Mouse (Mus musculus): ENCODE measurements around the gene Gas2l1. TPM values are rescaled to one million over a fixed set of nuclear protein-coding genes. Genes with fewer than 3 reads are reported as not detected.

Gas2l1 gene
- polyA plus RNA-seq, 1 experiment from 2014 or later: 22.0 TPM

DNA sequence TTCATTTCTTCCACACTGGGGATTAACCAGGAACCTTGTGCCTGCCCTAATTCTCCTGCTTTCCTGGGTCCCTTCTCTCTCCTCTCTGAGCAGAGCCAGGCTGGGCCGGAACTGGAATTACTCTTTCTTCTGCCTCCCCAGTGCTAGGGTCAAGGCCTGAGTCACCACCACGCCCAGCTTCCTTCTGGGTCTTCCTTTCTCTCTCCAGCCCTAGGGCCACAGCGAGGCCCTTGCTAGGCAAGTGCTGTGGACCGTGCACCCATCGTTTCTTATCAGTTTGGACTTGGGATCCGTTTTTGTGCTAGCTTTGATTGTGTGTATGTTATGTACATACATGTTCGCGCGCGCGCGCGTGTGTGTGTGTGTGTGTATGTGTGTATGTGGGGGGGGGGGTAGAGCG is 11.0 kb downstream of the Gas2l1 start:
- WGBS: 89% methylated on average over 14 of the region's 14 CpGs
- H3K27me3 ChIP-seq (ENCODE audit: low read depth, poor library complexity, severe bottlenecking): peaks cover 45% of the 10 kb centered on the region

DNA sequence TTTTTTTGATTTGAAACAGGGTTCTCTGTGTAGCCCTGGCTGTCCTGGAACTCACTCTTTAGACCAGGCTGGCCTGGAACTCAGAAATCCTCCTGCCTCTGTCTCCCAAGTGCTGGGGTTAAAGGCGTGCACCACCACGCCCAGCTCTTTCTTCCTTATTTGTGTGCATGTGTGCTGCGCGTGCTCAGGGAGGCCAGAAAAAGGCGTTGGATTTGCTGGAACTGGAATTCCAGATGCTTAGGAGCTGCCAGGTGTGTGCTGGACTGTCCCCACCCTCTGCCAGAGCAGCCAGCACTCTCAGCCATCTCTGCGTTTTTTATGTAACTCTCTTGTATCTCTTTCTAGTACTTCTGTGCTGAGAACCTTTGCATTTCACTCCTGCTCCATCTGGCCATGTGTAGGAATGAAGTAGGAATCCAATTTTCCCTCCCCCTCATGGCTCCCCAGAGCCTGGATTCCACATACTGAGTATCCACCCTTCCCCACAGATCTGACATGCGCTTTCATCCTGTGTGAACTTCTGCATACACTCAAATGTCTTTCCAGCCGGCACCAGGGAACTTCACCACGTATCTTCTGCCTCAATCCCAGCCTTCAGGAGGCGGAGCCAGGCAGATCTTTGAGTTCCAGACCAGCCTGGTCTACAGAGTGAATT is 12.8 kb downstream of the Gas2l1 start:
- Histone ChIP-seq H3K27me3 (ENCODE audit: low read depth, poor library complexity, severe bottlenecking) (peaks cover 26% of the 10 kb centered on the region), H3K4me3 (no peak overlapping the region), H3K27ac (replicated peaks) (no peak overlapping the region), H3K4me1 (peaks cover 27% of the 10 kb centered on the region), H3K36me3 (no peaks in the 10 kb centered on the region), H3K9me3 (replicated peaks) (no peaks in the 10 kb centered on the region)
- no peak for DNase-seq (ENCODE audit: low spot score)
- 81% methylated on average over 10 of the region's 10 CpGs for WGBS

More for the DNA sequence above, 11.0 kb downstream of the Gas2l1 start:
- Histone ChIP-seq H3K36me3 (no peaks in the 10 kb centered on the region), H3K4me1 (peaks cover 44% of the 10 kb centered on the region), H3K27ac (replicated peaks) (no peak overlapping the region), H3K9me3 (replicated peaks) (no peaks in the 10 kb centered on the region), H3K4me3 (no peak overlapping the region)
- no peak for DNase-seq (ENCODE audit: low spot score)

DNA sequence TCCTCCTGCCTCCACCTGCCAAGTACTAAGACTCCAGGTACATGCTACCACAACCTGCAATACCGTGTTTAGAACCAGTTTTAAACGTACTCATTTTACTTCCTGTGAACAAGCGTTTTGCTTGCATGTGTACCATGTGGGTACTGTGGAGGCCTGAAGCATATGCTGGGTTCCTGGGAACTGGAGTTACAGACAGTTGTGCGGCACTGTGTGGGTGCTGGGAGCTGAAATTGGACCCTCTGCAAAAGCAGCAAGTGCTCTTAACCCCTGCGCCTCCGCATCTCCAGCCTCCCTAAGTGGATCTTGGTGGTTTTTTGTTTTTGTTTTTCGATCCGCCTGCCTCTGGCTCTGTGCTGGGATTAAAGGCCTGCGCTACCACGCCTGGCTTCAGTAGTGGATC is 13.5 kb downstream of the Gas2l1 start:
- H3K4me1 ChIP-seq: peaks cover 20% of the 10 kb centered on the region
- peaks cover 20% of the 10 kb centered on the region for H3K27me3 ChIP-seq (ENCODE audit: low read depth, poor library complexity, severe bottlenecking)
- no peaks in the 10 kb centered on the region for H3K36me3 ChIP-seq
- H3K9me3 ChIP-seq (replicated peaks): no peaks in the 10 kb centered on the region
- 76% methylated on average over 10 of the region's 10 CpGs for WGBS
- no peak overlapping the region for H3K27ac ChIP-seq (replicated peaks)
- DNase-seq (ENCODE audit: low spot score): no peak
- H3K4me3 ChIP-seq: no peak overlapping the region

DNA sequence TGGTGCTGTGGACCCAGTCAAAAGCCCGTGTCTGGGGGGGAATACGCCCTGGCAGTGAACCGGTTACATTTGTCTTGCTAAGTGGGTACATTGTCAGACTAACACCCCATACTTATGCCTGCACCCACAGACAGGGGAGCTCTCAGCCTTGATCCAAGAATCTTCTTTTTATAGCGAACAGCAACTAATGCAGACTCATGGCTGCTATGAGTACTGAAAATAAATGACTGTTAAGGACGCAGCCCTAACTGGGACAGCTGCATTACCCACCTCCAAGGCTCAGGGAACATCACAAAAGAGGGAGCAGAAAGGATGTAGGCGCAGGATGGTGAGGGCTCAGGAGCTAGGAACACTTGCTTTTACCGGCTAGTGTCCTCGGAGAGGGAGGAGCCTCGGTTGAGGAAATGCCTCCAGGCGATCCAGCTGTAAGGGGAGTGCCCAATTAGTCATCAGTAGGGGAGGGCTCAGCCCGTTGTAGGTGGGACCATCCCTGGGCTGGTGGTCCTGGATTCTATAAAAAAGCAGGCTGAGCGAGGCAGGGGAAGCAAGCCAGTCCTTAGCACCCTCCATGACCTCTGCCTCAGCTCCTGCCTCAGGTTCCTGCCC is 18.7 kb downstream of the Gas2l1 start:
- H3K27ac ChIP-seq (replicated peaks): no peak overlapping the region
- WGBS: 50% methylated on average over 12 of the region's 12 CpGs

DNA sequence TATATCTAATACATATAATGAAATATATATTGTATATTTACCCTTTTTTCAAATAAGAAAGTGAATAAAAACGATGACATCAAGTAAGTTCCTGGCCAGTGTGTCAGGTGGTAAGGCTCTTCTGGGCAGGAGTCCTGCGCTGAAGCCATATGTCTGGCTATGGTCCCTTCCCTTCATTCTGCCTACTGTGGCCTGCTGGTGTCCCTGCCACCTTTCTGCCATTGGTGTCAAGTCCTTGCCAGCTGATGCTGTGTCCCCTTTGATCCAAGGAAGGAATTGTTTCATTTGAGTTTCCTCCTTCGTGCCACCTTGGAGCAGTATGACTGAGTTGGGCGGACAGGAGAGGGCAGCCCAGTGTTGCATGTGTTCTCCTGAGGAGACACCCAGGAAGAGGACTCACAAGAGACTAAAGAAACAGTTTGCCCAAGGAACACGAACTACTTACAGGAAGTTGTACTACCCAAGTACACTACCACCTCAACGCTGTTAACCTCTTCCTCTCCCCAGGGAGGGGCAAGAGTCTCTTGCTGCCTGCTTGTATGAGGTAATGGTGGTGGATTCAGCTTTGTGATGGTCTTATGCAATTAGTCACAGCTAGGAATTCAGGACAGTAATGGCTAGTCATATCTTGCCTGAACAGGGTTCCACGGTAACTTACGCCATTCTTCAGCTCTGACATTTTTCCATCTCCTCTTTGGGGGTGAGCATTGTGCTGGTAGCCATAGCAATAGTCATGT is 22.3 kb downstream of the Gas2l1 start:
- Histone ChIP-seq H3K27me3 (ENCODE audit: low read depth, poor library complexity, severe bottlenecking) (no peaks in the 10 kb centered on the region), H3K4me1 (no peaks in the 10 kb centered on the region), H3K9me3 (replicated peaks) (no peaks in the 10 kb centered on the region), H3K4me3 (no peak overlapping the region), H3K36me3 (peaks cover 52% of the 10 kb centered on the region), H3K27ac (replicated peaks) (no peak overlapping the region)
- WGBS: 93% methylated on average over 8 of the region's 8 CpGs
- no peak for DNase-seq (ENCODE audit: low spot score)

More for the DNA sequence above, 18.7 kb downstream of the Gas2l1 start:
- Histone ChIP-seq H3K4me3 (no peak overlapping the region), H3K36me3 (peaks cover 16% of the 10 kb centered on the region), H3K4me1 (no peaks in the 10 kb centered on the region), H3K9me3 (replicated peaks) (no peaks in the 10 kb centered on the region), H3K27me3 (ENCODE audit: low read depth, poor library complexity, severe bottlenecking) (no peaks in the 10 kb centered on the region)
- no peak for DNase-seq (ENCODE audit: low spot score)

DNA sequence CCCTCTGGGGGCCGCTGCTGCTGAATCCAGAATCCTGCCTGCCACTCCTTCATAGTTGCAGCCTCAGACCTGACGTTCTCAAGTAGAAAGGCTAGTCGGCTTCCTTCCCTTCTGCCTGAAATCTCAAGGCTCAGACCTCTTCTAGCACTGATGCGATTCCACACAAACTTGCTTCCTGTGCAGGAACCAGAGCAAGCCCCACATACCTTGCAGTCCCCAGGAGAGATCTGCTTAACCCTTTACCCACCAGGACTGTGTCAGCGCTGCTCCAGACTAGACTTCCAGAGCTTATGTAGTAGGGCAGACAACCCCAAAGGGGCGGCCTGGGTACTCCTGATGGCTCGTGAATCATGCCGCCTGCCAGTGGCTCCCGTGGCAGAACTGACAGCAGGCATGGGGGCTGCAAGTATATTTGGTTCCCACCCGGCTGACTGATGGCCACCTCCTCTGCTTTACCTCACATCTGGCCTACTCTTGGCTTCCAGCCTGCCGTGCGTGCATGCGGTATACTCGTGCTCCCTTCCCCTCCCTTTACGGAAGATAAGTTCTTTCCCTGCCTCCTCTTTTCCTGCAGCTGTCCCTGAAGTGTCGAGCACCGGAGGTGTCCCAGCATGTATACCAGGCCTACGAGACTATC is 23.9 kb downstream of the Gas2l1 start:
- Histone ChIP-seq H3K4me1 (no peaks in the 10 kb centered on the region), H3K4me3 (no peak overlapping the region), H3K27me3 (ENCODE audit: low read depth, poor library complexity, severe bottlenecking) (no peaks in the 10 kb centered on the region), H3K27ac (replicated peaks) (no peak overlapping the region), H3K9me3 (replicated peaks) (no peaks in the 10 kb centered on the region), H3K36me3 (peaks cover 68% of the 10 kb centered on the region)
- DNase-seq (ENCODE audit: low spot score): no peak
- 86% methylated on average over 18 of the region's 18 CpGs for WGBS

DNA sequence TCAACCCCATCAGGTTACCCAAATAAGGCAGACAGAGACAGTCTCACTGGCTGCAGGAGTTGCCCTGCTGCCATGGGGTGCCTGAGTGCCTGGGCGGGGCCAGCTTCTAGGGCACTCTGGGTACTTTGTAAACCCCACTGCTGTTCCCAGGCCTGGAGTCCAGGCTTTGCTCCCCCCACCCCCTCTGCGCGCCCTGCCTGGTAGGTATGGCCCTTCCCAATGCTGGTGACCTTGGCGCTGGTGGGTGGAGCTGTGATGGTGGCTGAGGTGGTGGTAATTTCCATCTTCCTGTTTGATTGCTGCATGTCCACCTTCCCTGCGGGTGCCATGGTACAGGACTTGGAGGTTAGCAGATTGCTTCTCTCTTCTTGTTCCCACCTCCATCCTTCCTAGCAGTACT is 24.5 kb downstream of the Gas2l1 start:
- Histone ChIP-seq H3K9me3 (replicated peaks) (no peaks in the 10 kb centered on the region), H3K4me1 (no peaks in the 10 kb centered on the region), H3K4me3 (no peak overlapping the region), H3K27me3 (ENCODE audit: low read depth, poor library complexity, severe bottlenecking) (no peaks in the 10 kb centered on the region), H3K27ac (replicated peaks) (no peak overlapping the region), H3K36me3 (peaks cover 75% of the 10 kb centered on the region)
- 92% methylated on average over 5 of the region's 5 CpGs for WGBS
- no peak for DNase-seq (ENCODE audit: low spot score)

DNA sequence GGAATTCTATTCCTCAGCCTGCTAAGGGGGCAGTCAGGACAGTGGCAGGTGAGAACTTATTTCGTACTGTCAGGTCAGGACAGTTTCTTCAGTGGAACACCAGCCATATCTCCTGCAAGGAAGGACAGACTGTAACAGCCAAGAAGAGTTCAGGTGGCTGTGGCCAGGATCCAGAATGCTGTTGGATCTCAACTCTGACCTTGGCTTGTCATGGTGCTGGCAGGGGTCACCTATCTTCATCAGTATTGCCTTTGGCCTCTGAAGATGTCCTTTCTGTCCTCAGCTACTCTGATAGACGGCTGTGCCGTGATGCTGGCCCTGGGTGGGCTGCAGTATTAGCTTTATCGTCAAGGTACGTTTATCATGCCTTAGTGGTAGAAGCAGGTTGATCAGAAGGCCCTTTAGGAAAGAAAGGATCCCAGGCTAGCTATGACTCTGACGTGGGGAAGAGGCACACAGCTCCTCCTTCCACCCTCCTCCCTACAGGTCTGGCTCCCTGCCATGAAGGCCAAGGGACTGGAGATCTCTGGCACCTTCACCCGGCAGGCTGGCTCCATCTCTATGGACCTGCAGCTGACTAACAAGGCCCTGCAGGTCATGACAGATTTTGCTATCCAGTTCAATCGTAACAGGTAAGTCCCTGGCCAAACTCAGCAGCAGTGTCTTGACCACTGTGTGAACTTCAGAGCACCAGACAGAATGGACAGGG is 27.8 kb downstream of the Gas2l1 start:
- H3K9me3 ChIP-seq (replicated peaks): no peaks in the 10 kb centered on the region
- H3K27me3 ChIP-seq (ENCODE audit: low read depth, poor library complexity, severe bottlenecking): no peaks in the 10 kb centered on the region
- WGBS: 93% methylated on average over 8 of the region's 8 CpGs
- no peaks in the 10 kb centered on the region for H3K4me1 ChIP-seq
- no peak overlapping the region for H3K4me3 ChIP-seq
- H3K27ac ChIP-seq (replicated peaks): no peak overlapping the region
- DNase-seq (ENCODE audit: low spot score): no peak
- H3K36me3 ChIP-seq: peaks cover 100% of the 10 kb centered on the region

DNA sequence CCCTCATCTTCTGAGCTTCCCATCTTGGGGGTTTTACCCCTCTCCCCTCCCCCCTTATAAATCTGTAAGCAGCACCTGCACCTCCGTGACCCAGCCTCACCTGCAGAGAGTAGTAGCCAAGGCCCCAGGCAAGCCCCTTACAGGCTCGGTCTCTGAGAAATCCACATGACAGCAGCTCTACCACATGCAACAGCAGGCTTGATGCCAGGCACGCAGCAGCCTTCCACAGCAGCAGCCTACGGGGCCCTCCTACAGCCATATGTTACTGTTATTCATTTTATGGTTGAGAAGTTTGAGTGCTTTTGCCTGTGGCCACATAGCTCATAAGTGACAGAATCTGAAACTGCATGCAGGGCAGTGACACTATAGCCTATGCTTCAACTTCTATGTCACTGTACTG is 29.7 kb downstream of the Gas2l1 start:
- WGBS: 91% methylated on average over 4 of the region's 4 CpGs
- H3K27me3 ChIP-seq (ENCODE audit: low read depth, poor library complexity, severe bottlenecking): no peaks in the 10 kb centered on the region
- H3K4me3 ChIP-seq: no peak overlapping the region
- H3K9me3 ChIP-seq (replicated peaks): no peaks in the 10 kb centered on the region
- H3K36me3 ChIP-seq: peaks cover 100% of the 10 kb centered on the region
- H3K27ac ChIP-seq (replicated peaks): no peak overlapping the region
- DNase-seq (ENCODE audit: low spot score): no peak
- no peaks in the 10 kb centered on the region for H3K4me1 ChIP-seq

DNA sequence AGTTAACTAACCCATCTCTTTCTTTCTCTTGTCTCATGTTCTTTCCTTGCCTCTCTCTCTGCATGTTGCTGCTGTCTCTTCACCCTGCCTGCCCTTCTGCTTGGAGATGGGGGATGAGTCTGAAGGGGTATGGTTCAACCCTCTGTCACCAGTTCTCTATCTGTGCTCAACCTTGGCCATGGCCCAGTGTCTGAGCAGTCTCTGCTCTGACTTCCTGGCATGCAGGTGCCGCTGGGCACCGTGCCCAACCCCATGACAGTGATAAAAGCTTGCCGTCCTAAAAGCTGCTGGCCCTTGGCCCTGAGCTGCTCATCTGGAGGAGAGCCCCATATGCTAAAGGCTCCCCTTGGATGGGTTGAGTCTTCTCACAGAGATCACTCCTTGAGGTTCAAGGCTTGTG is 32.0 kb downstream of the Gas2l1 start:
- Histone ChIP-seq H3K27ac (replicated peaks) (no peak overlapping the region), H3K9me3 (replicated peaks) (no peaks in the 10 kb centered on the region), H3K4me1 (no peaks in the 10 kb centered on the region), H3K27me3 (ENCODE audit: low read depth, poor library complexity, severe bottlenecking) (no peaks in the 10 kb centered on the region), H3K4me3 (no peak overlapping the region), H3K36me3 (peaks cover 100% of the 10 kb centered on the region)
- 95% methylated on average over 3 of the region's 3 CpGs for WGBS
- DNase-seq (ENCODE audit: low spot score): no peak

DNA sequence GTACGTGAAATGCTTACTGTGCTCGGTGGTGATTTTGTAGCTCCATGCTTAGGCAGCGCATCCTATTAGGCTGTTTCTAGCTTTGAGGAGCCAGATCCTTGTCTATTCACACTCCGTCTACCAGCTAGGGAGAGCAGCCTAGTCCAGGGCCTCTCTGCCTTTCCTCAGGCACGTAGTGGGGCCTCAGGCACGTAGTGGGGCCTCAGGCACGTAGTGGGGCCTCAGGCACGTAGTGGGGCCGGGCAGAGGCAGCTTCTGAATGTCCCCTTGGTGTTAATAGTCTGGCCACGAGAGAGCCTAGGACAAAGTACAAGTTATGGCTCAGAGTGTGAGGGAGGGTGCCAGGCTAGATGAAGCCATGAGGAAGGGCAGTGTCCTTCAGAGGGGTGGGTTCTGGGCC is 32.4 kb downstream of the Gas2l1 start:
- Histone ChIP-seq H3K36me3 (peaks cover 100% of the 10 kb centered on the region), H3K9me3 (replicated peaks) (no peaks in the 10 kb centered on the region), H3K4me1 (no peaks in the 10 kb centered on the region), H3K4me3 (no peak overlapping the region), H3K27ac (replicated peaks) (no peak overlapping the region), H3K27me3 (ENCODE audit: low read depth, poor library complexity, severe bottlenecking) (no peaks in the 10 kb centered on the region)
- 96% methylated on average over 10 of the region's 10 CpGs for WGBS
- DNase-seq (ENCODE audit: low spot score): no peak

DNA sequence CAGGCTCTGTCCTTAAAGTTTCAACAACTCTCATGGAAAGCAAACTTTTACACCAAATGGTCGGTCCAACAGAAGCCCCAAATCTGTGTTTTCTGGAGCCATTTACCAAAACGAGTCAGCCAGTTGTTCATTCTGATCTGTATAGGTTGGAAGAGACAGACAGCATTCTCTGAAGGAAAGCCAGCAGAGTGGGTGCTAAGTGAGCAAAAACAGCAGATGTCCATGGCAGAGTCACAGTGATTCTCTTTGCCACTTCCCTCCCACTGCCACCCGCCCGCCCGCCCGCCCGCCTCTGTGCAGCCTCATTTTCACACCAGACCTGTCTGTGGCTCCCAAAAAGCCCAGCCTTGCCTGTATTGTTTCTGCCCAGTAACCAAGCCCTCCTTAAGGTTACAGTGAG is 36.9 kb downstream of the Gas2l1 start:
- no peak overlapping the region for H3K27ac ChIP-seq (replicated peaks)
- no peaks in the 10 kb centered on the region for H3K27me3 ChIP-seq (ENCODE audit: low read depth, poor library complexity, severe bottlenecking)
- no peak overlapping the region for H3K4me3 ChIP-seq
- no peaks in the 10 kb centered on the region for H3K9me3 ChIP-seq (replicated peaks)
- 96% methylated on average over 7 of the region's 7 CpGs for WGBS
- DNase-seq (ENCODE audit: low spot score): no peak
- H3K4me1 ChIP-seq: no peaks in the 10 kb centered on the region
- peaks cover 99% of the 10 kb centered on the region for H3K36me3 ChIP-seq
